Mouse (Mus musculus) gastrocnemius, adult 8-10 months (tissue): ENCODE measurements around the gene Larp7. TPM values are rescaled to one million over a fixed set of nuclear protein-coding genes. Genes with fewer than 3 reads are reported as not detected.

ENCODE experiments used
- DNase-seq, 2 experiments: peaks; one replicate each; pipeline ENCODE4 v3.0.0; 2022; ENCODE audit warnings: low spot score in 2 of 2
- total RNA-seq, 4 experiments: library from RNA; stranded (reverse); gene quantifications; 2 replicates each; pipeline ENCODE4 v1.2.4; 2022

Gene Larp7
- total RNA-seq, result 1 to 10 TPM; 5.6 to 9.8 (median 7.6) TPM

- DNase-seq, result peak; percentile 97
These were observed at the start of gene Larp7, which contains the start of gene Zgrf1 for GRCm38 (mm10) chr3:127552973-127553719. Gene Larp7, minus strand, starts transcription at chr3:127553349. Gene Zgrf1, plus strand, starts transcription at chr3:127553489.

GRCm38 (mm10) chr3:127597136-127597535 is 44.0 kb upstream of the Larp7 start:
- DNase-seq, result no peak

- DNase-seq, result no peak
These were observed 19.4 kb upstream of the Larp7 start for GRCm38 (mm10) chr3:127572557-127572956.

- no peak for DNase-seq
These were observed 12.0 kb upstream of the Larp7 start for GRCm38 (mm10) chr3:127565129-127565528.

- DNase-seq, result no peak
These were observed 9.8 kb upstream of the Larp7 start for GRCm38 (mm10) chr3:127562974-127563373.

- no peak for DNase-seq
These were observed 5.1 kb upstream of the Larp7 start for GRCm38 (mm10) chr3:127558201-127558600.

- no peak for DNase-seq
These were observed 1.6 kb upstream of the Larp7 start for GRCm38 (mm10) chr3:127554723-127555122.

- DNase-seq, result no peak
These were observed 533 bp upstream of the Larp7 start for GRCm38 (mm10) chr3:127553720-127554043.

- DNase-seq, result no peak
These were observed 646 bp downstream of the Larp7 start for GRCm38 (mm10) chr3:127552434-127552972.

GRCm38 (mm10) chr3:127547882-127548281 is 5.3 kb downstream of the Larp7 start:
- DNase-seq, result peak in 1 of 2 experiments; percentile 5

- no peak for DNase-seq
These were observed 8.5 kb downstream of the Larp7 start for GRCm38 (mm10) chr3:127544610-127545121.

GRCm38 (mm10) chr3:127543976-127544375 is 9.2 kb downstream of the Larp7 start:
- DNase-seq, result no peak

- DNase-seq, result no peak
These were observed 14.0 kb downstream of the Larp7 start for GRCm38 (mm10) chr3:127539193-127539592.

- DNase-seq, result no peak
These were observed 22.9 kb downstream of the Larp7 start for GRCm38 (mm10) chr3:127530293-127530692.

- DNase-seq, result no peak
These were observed 23.3 kb downstream of the Larp7 start for GRCm38 (mm10) chr3:127529824-127530223.

- no peak for DNase-seq
These were observed 23.9 kb downstream of the Larp7 start for GRCm38 (mm10) chr3:127529210-127529609.

- peak in 1 of 2 experiments; percentile 8 for DNase-seq
These were observed 25.6 kb downstream of the Larp7 start for GRCm38 (mm10) chr3:127527465-127528034.

GRCm38 (mm10) chr3:127525188-127525819 is 27.8 kb downstream of the Larp7 start:
- DNase-seq, result peak in 1 of 2 experiments; percentile 22

GRCm38 (mm10) chr3:127521156-127521555 is 32.0 kb downstream of the Larp7 start:
- DNase-seq, result peak in 1 of 2 experiments; percentile 31

GRCm38 (mm10) chr3:127520300-127520699 is 32.8 kb downstream of the Larp7 start:
- DNase-seq, result no peak

- DNase-seq, result no peak
These were observed 37.9 kb downstream of the Larp7 start for GRCm38 (mm10) chr3:127515251-127515650.

- no peak for DNase-seq
These were observed 39.5 kb downstream of the Larp7 start for GRCm38 (mm10) chr3:127513699-127514098.
